Mouse (Mus musculus) kidney, embryonic 15.5 days (tissue): ENCODE results near the gene Srp68. TPM values are rescaled to one million over a fixed set of nuclear protein-coding genes. Genes with fewer than 3 reads are reported as not detected.

ENCODE experiments used
- ATAC-seq: fragments of 200-750 bp; cut with Nextera tagmentation; replicated peaks from 2 replicates; pipeline ENCODE4 v1.8.0; 2017; ENCODE audit warnings: moderate TSS enrichment; ENCODE audit not compliant: low FRiP score
- H3K27ac ChIP-seq: fragments of 300-500 bp; sonication (generic); 2 replicates; pipeline ENCODE4 v1.5.1; 2015; ENCODE audit warnings: mild to moderate bottlenecking, inconsistent platforms
- H3K27me3 ChIP-seq: fragments of 300-500 bp; sonication (generic); 2 replicates; pipeline ENCODE4 v1.6.1; 2015; ENCODE audit warnings: inconsistent platforms
- H3K36me3 ChIP-seq: fragments of 300-500 bp; sonication (generic); 2 replicates; pipeline ENCODE4 v1.6.1; 2015; ENCODE audit warnings: inconsistent platforms
- H3K4me1 ChIP-seq: fragments of 300-500 bp; sonication (generic); 2 replicates; pipeline ENCODE4 v1.6.1; 2015; ENCODE audit warnings: inconsistent platforms
- H3K4me2 ChIP-seq: fragments of 300-500 bp; sonication (generic); 2 replicates; pipeline ENCODE4 v1.6.1; 2015; ENCODE audit warnings: moderate library complexity, mild to moderate bottlenecking, inconsistent platforms
- H3K4me3 ChIP-seq: fragments of 300-500 bp; sonication (generic); replicated peaks from 2 replicates; pipeline ENCODE4 v1.5.1; 2015; ENCODE audit warnings: mild to moderate bottlenecking, inconsistent platforms
- H3K9ac ChIP-seq: fragments of 300-500 bp; sonication (generic); 2 replicates; pipeline ENCODE4 v1.6.1; 2015; ENCODE audit warnings: mild to moderate bottlenecking, inconsistent platforms
- H3K9me3 ChIP-seq: fragments of 300-500 bp; sonication (generic); replicated peaks from 2 replicates; pipeline ENCODE4 v1.6.1; 2016; ENCODE audit warnings: inconsistent platforms
- WGBS: fragments of 180-500 bp; shearing (Covaris S2); methylation state at CpG from one replicate; pipeline ENCODE4 v1.1.7; 2015; ENCODE audit warnings: mixed read lengths; 5-methylcytosine and 5-hydroxymethylcytosine counted together
- polyA plus RNA-seq: library from polyadenylated mRNA; unstranded; fragments of >200 nt; fragmentation: Nextera tagmentation; extraction: Ambion mirVana; gene quantifications from 2 replicates; pipeline ENCODE4 v1.2.1, GENCODE M21; 2015

Gene Srp68
- polyA plus RNA-seq, 1 experiment from 2014 or later: 96.5 TPM

- 15% methylated on average over 31 of the region's 31 CpGs for WGBS
- peaks cover 43% of the 10 kb centered on the region for H3K4me1 ChIP-seq
- H3K4me3 ChIP-seq: peak within 1 kb of the TSS; percentile 37
- ATAC-seq: peak; percentile 80
- peaks cover 25% of the 10 kb centered on the region for H3K27me3 ChIP-seq
- peak within 1 kb of the TSS; percentile 32 for H3K9ac ChIP-seq
- peak within 1 kb of the TSS; percentile 70 for H3K27ac ChIP-seq
- H3K4me2 ChIP-seq: peak within 1 kb of the TSS; percentile 60
- H3K9me3 ChIP-seq: no peaks in the 10 kb centered on the region
- no peaks in the 10 kb centered on the region for H3K36me3 ChIP-seq
Measured at GRCm38 (mm10) chr11:116237742-116238395, 36.1 kb downstream of the Srp68 start, which contains the start of gene Evpl. TSS of gene Evpl (minus strand) at chr11:116238077.

DNA sequence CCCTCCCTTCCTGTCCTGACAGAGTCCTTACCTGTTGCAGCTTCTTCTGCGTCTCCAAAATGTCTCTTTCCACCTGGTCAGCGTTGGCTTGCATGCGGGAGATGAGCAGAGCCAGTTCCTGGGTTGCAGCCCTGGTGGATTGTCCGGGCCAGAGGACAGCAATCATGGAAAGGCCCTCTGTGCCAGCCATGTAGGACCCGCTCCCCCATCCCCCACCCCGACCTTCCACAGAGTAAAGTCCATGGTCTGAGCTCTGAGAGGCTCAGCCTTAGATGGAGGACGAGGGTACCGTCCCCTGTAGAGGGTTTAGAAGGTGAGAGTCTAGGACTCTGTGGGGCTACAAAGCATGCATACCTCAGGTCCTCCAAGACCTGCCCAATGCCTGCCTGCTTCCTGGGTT lies 39.1 kb downstream of the Srp68 start:
- Histone ChIP-seq H3K9ac (no peak overlapping the region), H3K9me3 (no peaks in the 10 kb centered on the region), H3K4me1 (peaks cover 30% of the 10 kb centered on the region), H3K27ac (no peak overlapping the region), H3K36me3 (no peaks in the 10 kb centered on the region), H3K4me3 (no peak overlapping the region), H3K4me2 (no peak overlapping the region), H3K27me3 (peaks cover 29% of the 10 kb centered on the region)
- WGBS: 89% methylated on average over 8 of the region's 8 CpGs
- no peak for ATAC-seq

- Histone ChIP-seq H3K4me1 (peaks cover 17% of the 10 kb centered on the region), H3K9me3 (no peaks in the 10 kb centered on the region), H3K4me3 (0 out of 2 replicates have a peak overlapping the region, but pooled peaks have one; percentile 14), H3K27ac (no peak overlapping the region), H3K27me3 (peaks cover 16% of the 10 kb centered on the region), H3K4me2 (peak overlapping the region; percentile 40), H3K36me3 (no peaks in the 10 kb centered on the region), H3K9ac (no peak overlapping the region)
- ATAC-seq: no peak; the same call in 1 of the 2 replicates
- 21% methylated on average over 17 of the region's 17 CpGs for WGBS
Measured at GRCm38 (mm10) chr11:116232427-116232826, 41.6 kb downstream of the Srp68 start.

- no peak overlapping the region for H3K9ac ChIP-seq
- H3K27ac ChIP-seq: no peak overlapping the region
Measured at GRCm38 (mm10) chr11:116228699-116229098, 45.3 kb downstream of the Srp68 start.

GRCm38 (mm10) chr11:116226414-116226813 lies 47.6 kb downstream of the Srp68 start:
- no peak overlapping the region for H3K4me2 ChIP-seq
- no peaks in the 10 kb centered on the region for H3K9me3 ChIP-seq
- WGBS: 0% methylated on average over 2 of the region's 2 CpGs
- peaks cover 23% of the 10 kb centered on the region for H3K4me1 ChIP-seq
- H3K9ac ChIP-seq: no peak overlapping the region
- no peak for ATAC-seq
- H3K36me3 ChIP-seq: peaks cover 10% of the 10 kb centered on the region; the same call in 1 of the 2 replicates
- no peak overlapping the region for H3K4me3 ChIP-seq
- H3K27ac ChIP-seq: no peak overlapping the region
- peaks cover 35% of the 10 kb centered on the region for H3K27me3 ChIP-seq

More at GRCm38 (mm10) chr11:116228699-116229098, 45.3 kb downstream of the Srp68 start:
- Histone ChIP-seq H3K9me3 (no peaks in the 10 kb centered on the region), H3K27me3 (peaks cover 17% of the 10 kb centered on the region), H3K4me2 (no peak overlapping the region), H3K4me3 (no peak overlapping the region), H3K4me1 (peaks cover 15% of the 10 kb centered on the region), H3K36me3 (peaks cover 10% of the 10 kb centered on the region; the same call in 1 of the 2 replicates)
- ATAC-seq: no peak
- WGBS: 80% methylated on average over 4 of the region's 4 CpGs

DNA sequence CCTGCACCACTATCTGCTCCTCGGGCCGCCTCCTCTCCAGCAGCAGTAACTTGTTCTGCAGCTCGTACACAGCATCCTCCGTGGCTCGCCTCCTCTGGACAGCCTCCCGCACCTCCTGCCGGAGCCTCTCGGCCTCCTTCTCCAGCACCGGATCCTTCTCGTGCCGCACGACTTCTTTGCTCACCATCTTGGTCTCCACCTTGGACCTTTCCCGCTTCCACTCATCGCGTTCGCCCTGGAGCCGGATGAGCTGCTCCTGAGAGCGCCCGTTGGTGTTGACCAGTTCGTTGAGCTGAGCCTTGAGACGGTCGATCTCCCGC lies 51.3 kb downstream of the Srp68 start:
- Histone ChIP-seq H3K4me3 (peak overlapping the region; percentile 41), H3K27ac (no peak overlapping the region), H3K4me1 (peaks cover 40% of the 10 kb centered on the region), H3K9ac (peak overlapping the region; percentile 25), H3K4me2 (peak overlapping the region; percentile 74), H3K27me3 (peaks cover 47% of the 10 kb centered on the region), H3K36me3 (peaks cover 15% of the 10 kb centered on the region), H3K9me3 (no peaks in the 10 kb centered on the region)
- 9% methylated on average over 23 of the region's 23 CpGs for WGBS
- ATAC-seq: no peak

DNA sequence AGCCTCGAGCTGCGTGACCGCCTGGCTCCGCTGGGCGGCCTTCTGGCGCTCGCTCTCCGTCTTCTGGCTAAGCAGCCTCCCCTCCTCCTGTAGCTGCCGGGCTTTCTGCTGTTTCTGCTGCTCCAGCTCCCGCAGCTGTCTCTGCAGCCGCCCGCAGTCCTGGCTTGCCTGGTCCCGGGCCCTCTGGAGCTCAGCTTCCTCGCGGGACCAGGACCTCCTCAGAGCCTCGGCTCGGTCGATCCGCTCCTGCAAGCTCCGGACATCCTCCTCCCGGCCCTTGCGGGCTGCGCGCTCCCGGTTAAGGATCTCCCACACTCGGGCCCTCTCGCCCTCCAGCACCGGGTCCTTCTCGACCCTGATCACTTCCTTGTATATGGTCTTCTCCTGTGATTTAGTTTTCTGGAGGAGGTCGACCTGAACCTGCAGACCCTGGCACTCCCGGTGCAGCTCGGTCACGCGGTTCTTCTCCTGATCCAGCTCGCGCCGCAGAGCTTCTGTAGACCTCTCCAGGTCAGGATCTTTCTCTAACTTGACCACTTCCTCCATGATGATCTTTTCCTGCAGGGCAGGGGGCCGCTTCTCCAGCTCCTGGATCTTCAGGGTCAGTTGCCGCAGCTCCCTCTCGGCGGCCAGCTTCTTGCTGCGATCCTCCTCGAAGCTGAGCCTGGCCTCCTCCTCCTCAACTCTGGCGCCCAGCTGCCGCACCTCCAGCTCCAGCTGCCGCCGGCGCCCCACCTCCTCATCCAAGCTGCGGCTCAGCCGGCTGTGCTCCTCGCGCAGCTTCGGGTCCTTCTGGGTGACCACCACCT lies 51.9 kb downstream of the Srp68 start:
- peaks cover 40% of the 10 kb centered on the region for H3K4me1 ChIP-seq
- peak overlapping the region; percentile 25 for H3K9ac ChIP-seq
- no peak overlapping the region for H3K27ac ChIP-seq
- H3K27me3 ChIP-seq: peaks cover 47% of the 10 kb centered on the region
- WGBS: 9% methylated on average over 53 of the region's 53 CpGs
- peak overlapping the region; percentile 41 for H3K4me3 ChIP-seq
- peaks cover 15% of the 10 kb centered on the region for H3K36me3 ChIP-seq
- H3K4me2 ChIP-seq: peak overlapping the region; percentile 74
- H3K9me3 ChIP-seq: no peaks in the 10 kb centered on the region
- no peak for ATAC-seq

- peak overlapping the region; percentile 80; the same call in 1 of the 2 replicates for H3K27ac ChIP-seq
- peaks cover 40% of the 10 kb centered on the region for H3K4me1 ChIP-seq
- no peak overlapping the region for H3K9ac ChIP-seq
- ATAC-seq: no peak
- no peak overlapping the region for H3K4me3 ChIP-seq
- peaks cover 9% of the 10 kb centered on the region for H3K36me3 ChIP-seq
- no peak overlapping the region for H3K4me2 ChIP-seq
- peaks cover 44% of the 10 kb centered on the region for H3K27me3 ChIP-seq
- no peaks in the 10 kb centered on the region for H3K9me3 ChIP-seq
- 14% methylated on average over 4 of the region's 4 CpGs for WGBS
Measured at GRCm38 (mm10) chr11:116219885-116220284, 54.1 kb downstream of the Srp68 start.

DNA sequence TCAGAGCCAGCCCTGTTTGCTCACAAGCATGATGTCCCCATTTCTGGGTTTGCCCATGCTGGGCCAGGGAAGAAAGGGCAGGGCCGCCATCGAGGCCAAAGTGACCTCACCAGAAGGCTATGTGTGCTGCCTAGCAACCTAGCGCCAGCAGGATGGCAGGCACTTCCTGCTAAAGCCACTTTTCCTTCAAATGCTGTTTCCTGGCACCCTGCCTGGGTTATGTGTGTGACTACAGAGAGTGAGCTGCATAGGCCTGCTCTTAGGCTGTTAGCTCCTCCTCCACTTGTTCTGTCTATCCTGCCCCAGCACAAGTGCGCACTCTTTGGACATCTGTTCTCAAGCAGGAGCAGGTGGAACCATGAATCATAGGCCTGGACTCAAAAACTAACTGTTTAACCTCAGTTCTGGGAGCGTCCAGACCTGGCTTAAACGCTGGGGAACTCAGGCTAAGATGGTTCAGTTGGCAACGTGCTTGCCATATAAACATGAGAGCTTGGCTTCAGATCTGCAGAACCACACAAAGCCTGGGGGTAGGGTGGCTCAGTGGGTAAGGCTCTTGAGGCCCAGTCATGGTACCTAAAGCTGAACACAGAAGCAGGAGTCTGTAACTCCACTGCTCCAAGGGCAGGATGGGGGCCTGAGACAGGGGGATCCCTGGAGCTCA lies 55.1 kb downstream of the Srp68 start:
- H3K9ac ChIP-seq: no peak overlapping the region
- peak; percentile 60; the same call in 1 of the 2 replicates for ATAC-seq
- H3K4me1 ChIP-seq: peaks cover 40% of the 10 kb centered on the region
- H3K27ac ChIP-seq: peak overlapping the region; percentile 80
- H3K4me3 ChIP-seq: no peak overlapping the region
- no peak overlapping the region for H3K4me2 ChIP-seq
- peaks cover 5% of the 10 kb centered on the region; the same call in 1 of the 2 replicates for H3K36me3 ChIP-seq
- no peaks in the 10 kb centered on the region for H3K9me3 ChIP-seq
- H3K27me3 ChIP-seq: peaks cover 36% of the 10 kb centered on the region
- 46% methylated on average over 7 of the region's 7 CpGs for WGBS

DNA sequence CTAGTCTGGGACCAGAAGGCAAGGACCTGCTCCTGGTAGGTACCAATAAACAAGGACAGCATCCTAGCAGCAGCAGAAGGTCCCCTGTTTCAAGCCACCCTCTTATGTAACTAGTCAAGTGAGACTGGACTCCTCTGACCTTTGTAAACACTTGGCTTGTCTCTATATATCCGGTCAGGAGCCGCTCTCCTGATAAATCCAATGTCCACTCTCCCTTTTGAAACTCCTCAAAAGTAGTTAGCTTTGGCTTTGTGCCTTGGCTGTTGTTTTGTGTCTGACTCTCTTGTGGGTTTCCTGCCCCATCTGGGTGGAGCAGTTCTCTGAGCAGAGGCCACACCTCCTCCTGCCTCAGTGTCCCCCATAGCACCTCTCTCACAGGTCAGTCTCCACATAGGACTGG lies 55.8 kb downstream of the Srp68 start:
- Histone ChIP-seq H3K27me3 (peaks cover 30% of the 10 kb centered on the region), H3K4me1 (peaks cover 40% of the 10 kb centered on the region), H3K4me3 (no peak overlapping the region), H3K9ac (no peak overlapping the region), H3K27ac (peak overlapping the region; percentile 80), H3K36me3 (peaks cover 5% of the 10 kb centered on the region; the same call in 1 of the 2 replicates), H3K9me3 (no peaks in the 10 kb centered on the region), H3K4me2 (no peak overlapping the region)
- WGBS: 59% methylated on average over 2 of the region's 2 CpGs
- no peak for ATAC-seq

- ATAC-seq: no peak
- 77% methylated on average over 11 of the region's 11 CpGs for WGBS
- no peak overlapping the region for H3K9ac ChIP-seq
Measured at GRCm38 (mm10) chr11:116216549-116216948, 57.5 kb downstream of the Srp68 start.

DNA sequence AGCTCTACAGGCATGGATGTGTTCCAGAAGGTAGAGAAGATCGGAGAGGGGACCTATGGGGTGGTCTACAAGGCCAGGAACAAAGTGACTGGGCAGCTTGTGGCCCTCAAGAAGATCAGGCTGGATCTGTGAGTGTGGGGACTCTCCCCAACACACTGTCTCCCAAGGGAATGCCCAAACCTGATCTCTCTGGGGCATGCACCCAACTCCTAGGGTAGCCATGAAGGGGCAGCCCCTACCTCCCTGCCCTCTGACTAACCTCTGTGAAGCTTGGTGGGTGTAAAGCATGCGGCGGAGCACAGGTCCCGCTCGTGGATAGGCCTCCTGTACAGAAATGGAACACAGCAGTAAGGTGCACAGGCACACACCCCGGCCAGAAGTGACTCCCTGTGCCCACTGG lies 58.0 kb downstream of the Srp68 start:
- H3K4me2 ChIP-seq: no peak overlapping the region
- H3K9me3 ChIP-seq: no peaks in the 10 kb centered on the region
- H3K27me3 ChIP-seq: peaks cover 7% of the 10 kb centered on the region
- peaks cover 26% of the 10 kb centered on the region for H3K4me1 ChIP-seq
- H3K27ac ChIP-seq: no peak overlapping the region
- ATAC-seq: no peak
- no peak overlapping the region for H3K9ac ChIP-seq
- WGBS: 79% methylated on average over 6 of the region's 6 CpGs
- H3K36me3 ChIP-seq: peaks cover 9% of the 10 kb centered on the region; the same call in 1 of the 2 replicates
- no peak overlapping the region for H3K4me3 ChIP-seq

More at GRCm38 (mm10) chr11:116216549-116216948, 57.5 kb downstream of the Srp68 start:
- H3K9me3 ChIP-seq: no peaks in the 10 kb centered on the region
- H3K4me1 ChIP-seq: peaks cover 26% of the 10 kb centered on the region
- no peak overlapping the region for H3K4me3 ChIP-seq
- peaks cover 10% of the 10 kb centered on the region; the same call in 1 of the 2 replicates for H3K36me3 ChIP-seq
- peaks cover 13% of the 10 kb centered on the region for H3K27me3 ChIP-seq
- no peak overlapping the region for H3K27ac ChIP-seq
- H3K4me2 ChIP-seq: no peak overlapping the region
